Mouse (Mus musculus) neural tube, embryonic 15.5 days (tissue): ENCODE results near the gene Tgm2. TPM values are rescaled to one million over a fixed set of nuclear protein-coding genes. Genes with fewer than 3 reads are reported as not detected.

Experiments used
- ATAC-seq: fragments of 200-750 bp; cut with Nextera tagmentation; 2 replicates; pipeline ENCODE4 v1.8.0; 2017; ENCODE audit warnings: mild to moderate bottlenecking, moderate TSS enrichment, moderate library complexity; ENCODE audit not compliant: low FRiP score
- H3K27ac ChIP-seq: fragments of 300-500 bp; sonication (generic); replicated peaks from 2 replicates; pipeline ENCODE4 v1.5.1; 2015; ENCODE audit warnings: mild to moderate bottlenecking, inconsistent platforms
- H3K27me3 ChIP-seq: fragments of 300-500 bp; sonication (generic); replicated peaks from 2 replicates; pipeline ENCODE4 v1.6.1; 2015; ENCODE audit warnings: inconsistent platforms
- H3K36me3 ChIP-seq: fragments of 300-500 bp; sonication (generic); 2 replicates; pipeline ENCODE4 v1.6.1; 2015; ENCODE audit warnings: inconsistent platforms
- H3K4me1 ChIP-seq: fragments of 300-500 bp; sonication (generic); 2 replicates; pipeline ENCODE4 v1.6.1; 2015; ENCODE audit warnings: inconsistent platforms
- H3K4me2 ChIP-seq: fragments of 300-500 bp; sonication (generic); 2 replicates; pipeline ENCODE4 v1.6.1; 2015; ENCODE audit warnings: inconsistent platforms, mild to moderate bottlenecking, moderate library complexity
- H3K4me3 ChIP-seq: fragments of 300-500 bp; sonication (generic); replicated peaks from 2 replicates; pipeline ENCODE4 v1.5.1; 2015; ENCODE audit warnings: mild to moderate bottlenecking, inconsistent platforms
- H3K9ac ChIP-seq: fragments of 300-500 bp; sonication (generic); replicated peaks from 2 replicates; pipeline ENCODE4 v1.6.1; 2015; ENCODE audit warnings: mild to moderate bottlenecking, inconsistent platforms
- H3K9me3 ChIP-seq: fragments of 300-500 bp; sonication (generic); replicated peaks from 2 replicates; pipeline ENCODE4 v1.6.1; 2016; ENCODE audit warnings: inconsistent platforms
- WGBS: fragments of 180-500 bp; shearing (Covaris S2); methylation state at CpG from one replicate; pipeline ENCODE4 v1.1.7; 2015; ENCODE audit warnings: mixed read lengths; 5-methylcytosine and 5-hydroxymethylcytosine counted together
- polyA plus RNA-seq: library from polyadenylated mRNA; unstranded; fragments of >200 nt; fragmentation: Nextera tagmentation; extraction: Ambion mirVana; gene quantifications from 2 replicates; pipeline ENCODE4 v1.2.1, GENCODE M21; 2015

Gene Tgm2
- polyA plus RNA-seq, 1 experiment from 2014 or later, result 7.8 TPM

GRCm38 (mm10) chr2:158166628-158167027 lies 20.4 kb upstream of the Tgm2 start:
- 89% methylated on average over 7 of the region's 7 CpGs for WGBS
- Histone ChIP-seq H3K9ac (no peak overlapping the region), H3K4me1 (peaks cover 7% of the 10 kb centered on the region; the same call in 1 of the 2 replicates), H3K9me3 (no peaks in the 10 kb centered on the region), H3K27ac (no peak overlapping the region), H3K27me3 (no peaks in the 10 kb centered on the region), H3K36me3 (no peaks in the 10 kb centered on the region), H3K4me3 (no peak overlapping the region), H3K4me2 (no peak overlapping the region)
- ATAC-seq, result no peak

- no peaks in the 10 kb centered on the region for H3K9me3 ChIP-seq
- no peak overlapping the region for H3K4me3 ChIP-seq
- peaks cover 7% of the 10 kb centered on the region; the same call in 1 of the 2 replicates for H3K4me1 ChIP-seq
- no peak overlapping the region for H3K27ac ChIP-seq
- 75% methylated on average over 4 of the region's 4 CpGs for WGBS
- ATAC-seq, result no peak
- H3K36me3 ChIP-seq, result no peaks in the 10 kb centered on the region
- H3K4me2 ChIP-seq, result no peak overlapping the region
- H3K9ac ChIP-seq, result no peak overlapping the region
- no peaks in the 10 kb centered on the region for H3K27me3 ChIP-seq
Observed at GRCm38 (mm10) chr2:158165776-158166175, 19.5 kb upstream of the Tgm2 start.

GRCm38 (mm10) chr2:158163034-158163433 lies 16.8 kb upstream of the Tgm2 start:
- WGBS, result 75% methylated on average over 6 of the region's 6 CpGs
- H3K36me3 ChIP-seq, result no peaks in the 10 kb centered on the region
- no peak overlapping the region for H3K27ac ChIP-seq
- H3K4me3 ChIP-seq, result no peak overlapping the region
- no peak for ATAC-seq
- H3K9ac ChIP-seq, result no peak overlapping the region
- 0 out of 2 replicates have a peak, but pooled peaks cover 5% of the 10 kb centered on the region for H3K4me1 ChIP-seq
- H3K27me3 ChIP-seq, result no peaks in the 10 kb centered on the region
- no peak overlapping the region for H3K4me2 ChIP-seq
- H3K9me3 ChIP-seq, result no peaks in the 10 kb centered on the region

- Histone ChIP-seq H3K9ac (no peak overlapping the region), H3K4me1 (no peaks in the 10 kb centered on the region), H3K27ac (no peak overlapping the region), H3K36me3 (no peaks in the 10 kb centered on the region), H3K27me3 (no peaks in the 10 kb centered on the region), H3K9me3 (no peaks in the 10 kb centered on the region), H3K4me3 (no peak overlapping the region), H3K4me2 (no peak overlapping the region)
- ATAC-seq, result no peak
- 86% methylated on average over 6 of the region's 6 CpGs for WGBS
Observed at GRCm38 (mm10) chr2:158161761-158162160, 15.5 kb upstream of the Tgm2 start.

GRCm38 (mm10) chr2:158159376-158160235 lies 13.4 kb upstream of the Tgm2 start:
- Histone ChIP-seq H3K4me3 (no peak overlapping the region), H3K27me3 (no peaks in the 10 kb centered on the region), H3K9me3 (no peaks in the 10 kb centered on the region), H3K4me2 (no peak overlapping the region), H3K9ac (no peak overlapping the region), H3K27ac (no peak overlapping the region), H3K4me1 (peaks cover 2% of the 10 kb centered on the region; the same call in 1 of the 2 replicates), H3K36me3 (no peaks in the 10 kb centered on the region)
- WGBS, result 49% methylated on average over 7 of the region's 7 CpGs
- ATAC-seq, result no peak

- Histone ChIP-seq H3K9ac (no peak overlapping the region), H3K4me2 (no peak overlapping the region), H3K4me3 (no peak overlapping the region), H3K27ac (no peak overlapping the region), H3K36me3 (no peaks in the 10 kb centered on the region), H3K9me3 (no peaks in the 10 kb centered on the region), H3K4me1 (peaks cover 12% of the 10 kb centered on the region; the same call in 1 of the 2 replicates), H3K27me3 (no peaks in the 10 kb centered on the region)
- ATAC-seq, result no peak
- WGBS, result 48% methylated on average over 8 of the region's 8 CpGs
Observed at GRCm38 (mm10) chr2:158157654-158158053, 11.4 kb upstream of the Tgm2 start.

- no peak for ATAC-seq
- 91% methylated on average over 9 of the region's 9 CpGs for whole genome bisulfite sequencing
- H3K9ac ChIP-seq, result no peak overlapping the region
Observed at GRCm38 (mm10) chr2:158156487-158156886, 10.3 kb upstream of the Tgm2 start.

GRCm38 (mm10) chr2:158155615-158156014 lies 9.4 kb upstream of the Tgm2 start:
- no peaks in the 10 kb centered on the region for H3K27me3 ChIP-seq
- H3K4me3 ChIP-seq, result no peak overlapping the region
- 54% methylated on average over 2 of the region's 2 CpGs for WGBS
- H3K36me3 ChIP-seq, result no peaks in the 10 kb centered on the region
- no peak overlapping the region for H3K4me2 ChIP-seq
- H3K27ac ChIP-seq, result no peak overlapping the region
- H3K9ac ChIP-seq, result no peak overlapping the region
- 0 out of 2 replicates have a peak, but pooled peaks cover 3% of the 10 kb centered on the region for H3K9me3 ChIP-seq
- no peak for ATAC-seq
- H3K4me1 ChIP-seq, result peaks cover 12% of the 10 kb centered on the region; the same call in 1 of the 2 replicates

More at GRCm38 (mm10) chr2:158156487-158156886, 10.3 kb upstream of the Tgm2 start:
- peaks cover 12% of the 10 kb centered on the region; the same call in 1 of the 2 replicates for H3K4me1 ChIP-seq
- H3K9me3 ChIP-seq, result no peaks in the 10 kb centered on the region
- H3K4me3 ChIP-seq, result no peak overlapping the region
- H3K27ac ChIP-seq, result no peak overlapping the region
- no peak overlapping the region for H3K4me2 ChIP-seq
- H3K36me3 ChIP-seq, result no peaks in the 10 kb centered on the region
- no peaks in the 10 kb centered on the region for H3K27me3 ChIP-seq

DNA sequence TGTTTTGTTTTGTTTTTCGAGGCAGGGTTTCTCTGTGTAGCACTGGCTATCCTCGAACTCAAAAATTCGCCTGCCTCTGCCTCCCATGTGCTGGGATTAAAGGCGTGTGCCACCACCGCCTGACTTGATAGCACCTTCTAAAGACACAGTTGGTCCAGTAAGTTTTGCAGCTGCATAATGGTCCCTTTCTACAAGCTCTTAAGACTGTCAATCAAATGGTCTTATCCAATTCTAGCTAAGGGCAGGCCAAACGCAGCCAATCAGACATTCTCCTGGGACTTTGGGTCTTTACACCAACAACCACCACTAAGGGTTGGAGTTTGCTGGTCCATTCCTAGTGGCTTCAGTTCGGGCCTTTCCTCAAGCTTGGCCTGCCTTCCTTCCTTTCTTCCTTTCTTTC lies 8.9 kb upstream of the Tgm2 start:
- no peaks in the 10 kb centered on the region for H3K36me3 ChIP-seq
- H3K4me3 ChIP-seq, result no peak overlapping the region
- WGBS, result 91% methylated on average over 7 of the region's 7 CpGs
- ATAC-seq, result no peak
- H3K27me3 ChIP-seq, result no peaks in the 10 kb centered on the region
- no peak overlapping the region for H3K27ac ChIP-seq
- no peak overlapping the region for H3K9ac ChIP-seq
- H3K4me2 ChIP-seq, result no peak overlapping the region
- 0 out of 2 replicates have a peak, but pooled peaks cover 3% of the 10 kb centered on the region for H3K9me3 ChIP-seq
- H3K4me1 ChIP-seq, result peaks cover 12% of the 10 kb centered on the region; the same call in 1 of the 2 replicates

- 37% methylated on average over 8 of the region's 8 CpGs for WGBS
- H3K36me3 ChIP-seq, result no peaks in the 10 kb centered on the region
- no peak overlapping the region for H3K9ac ChIP-seq
- no peaks in the 10 kb centered on the region for H3K27me3 ChIP-seq
- 0 out of 2 replicates have a peak, but pooled peaks cover 3% of the 10 kb centered on the region for H3K9me3 ChIP-seq
- no peak overlapping the region for H3K27ac ChIP-seq
- no peak overlapping the region for H3K4me3 ChIP-seq
- H3K4me1 ChIP-seq, result peaks cover 12% of the 10 kb centered on the region; the same call in 1 of the 2 replicates
- ATAC-seq, result no peak
- no peak overlapping the region for H3K4me2 ChIP-seq
Observed at GRCm38 (mm10) chr2:158154641-158155040, 8.4 kb upstream of the Tgm2 start.

GRCm38 (mm10) chr2:158153728-158154343 lies 7.6 kb upstream of the Tgm2 start:
- Histone ChIP-seq H3K9ac (peak overlapping the region; percentile 29; the same call in 1 of the 2 replicates), H3K4me3 (peak overlapping the region; percentile 30), H3K36me3 (no peaks in the 10 kb centered on the region), H3K4me2 (peak overlapping the region; percentile 62), H3K9me3 (0 out of 2 replicates have a peak, but pooled peaks cover 3% of the 10 kb centered on the region), H3K27ac (no peak overlapping the region), H3K4me1 (peaks cover 12% of the 10 kb centered on the region; the same call in 1 of the 2 replicates), H3K27me3 (no peaks in the 10 kb centered on the region)
- ATAC-seq, result peak; percentile 41; the same call in 1 of the 2 replicates
- WGBS, result 2% methylated on average over 22 of the region's 22 CpGs
